ENCODE assay signal across 19 mouse cellular contexts in genomic region chr9:114113911-114114623, GRCm38 (mm10). TPM values are rescaled to one million over a fixed set of nuclear protein-coding genes. Genes with fewer than 3 reads are reported as not detected.
DNase-seq lines count a peak whose midpoint lies in the region; ATAC-seq lines count a peak whose summit lies in the region.
"Had no signal": no experiment of that assay in that cellular context is flagged by ENCODE, and none has a peak within 500 bp of the region (broad histone marks: within the 10 kb centered on the region; RNA-seq: fewer than 3 reads in every experiment).

No protein-coding gene starts in this region.

- 83% methylated on average over 18 of the region's 18 CpGs for WGBS in limb, embryonic 11.5 days
- 84% methylated on average over 18 of the region's 18 CpGs for WGBS in limb, embryonic 10.5 days

- no peaks in the 10 kb centered on the region for H3K4me1 ChIP-seq in limb, embryonic 11.5 days (ENCODE audit: control insufficient read depth, insufficient read depth, low read length)
- H3K4me1 ChIP-seq in limb, embryonic 10.5 days = no peaks in the 10 kb centered on the region
- H3K4me1 ChIP-seq: heart, embryonic 10.5 days; hindbrain, embryonic 12.5 days; neural tube, embryonic 13.5 days had no signal

- H3K36me3 ChIP-seq in limb, embryonic 11.5 days (ENCODE audit: control insufficient read depth, insufficient read depth, low read length) = no peaks in the 10 kb centered on the region
- H3K36me3 ChIP-seq in limb, embryonic 10.5 days = no peaks in the 10 kb centered on the region
- H3K36me3 ChIP-seq: embryonic facial prominence, embryonic 13.5 days; heart, embryonic 10.5 days; hindbrain, embryonic 12.5 days; neural tube, embryonic 13.5 days had no signal

- H3K9me3 ChIP-seq in limb, embryonic 11.5 days (ENCODE audit: control insufficient read depth, low read length) = no peaks in the 10 kb centered on the region
- H3K9me3 ChIP-seq in limb, embryonic 10.5 days (replicated peaks) = no peaks in the 10 kb centered on the region
- H3K9me3 ChIP-seq: embryonic facial prominence, embryonic 13.5 days; heart, embryonic 10.5 days; hindbrain, embryonic 12.5 days; neural tube, embryonic 13.5 days had no signal

- DNase-seq in adrenal gland, postnatal 36 days = peak; percentile 6 to 8
- no peak for DNase-seq in adrenal gland, postnatal 25 days
- peak; percentile 14 for DNase-seq in limb, embryonic 11.5 days (ENCODE audit: low spot score)
- DNase-seq in limb, embryonic 10.5 days (ENCODE audit: low spot score) = no peak
- DNase-seq in 416B (ENCODE audit: low read depth) = peak; percentile 82
- DNase-seq in left cerebral cortex, adult 8-10 months (ENCODE audit: low spot score in 2 of 2) = no peak
- DNase-seq in layer of hippocampus, postnatal 10 days (ENCODE audit: low spot score in 2 of 2) = no peak
- DNase-seq: cerebellum, adult 9-11 months; gastrocnemius, postnatal 14 days; thymus, adult 2 months had no signal

- no peak overlapping the region for H3K4me2 ChIP-seq in limb, embryonic 11.5 days (ENCODE audit: low read depth, severe bottlenecking)
- H3K4me2 ChIP-seq: embryonic facial prominence, embryonic 13.5 days; hindbrain, embryonic 12.5 days; midbrain, embryonic 11.5 days; neural tube, embryonic 13.5 days had no signal

- no peak overlapping the region for H3K4me3 ChIP-seq in limb, embryonic 11.5 days (ENCODE audit: low read depth, low read length)
- no peak overlapping the region for H3K4me3 ChIP-seq in limb, embryonic 10.5 days
- H3K4me3 ChIP-seq: embryonic facial prominence, embryonic 13.5 days; heart, embryonic 10.5 days; hindbrain, embryonic 12.5 days; neural tube, embryonic 13.5 days had no signal

- no peak overlapping the region for H3K9ac ChIP-seq in limb, embryonic 11.5 days (ENCODE audit: low read length)
- H3K9ac ChIP-seq: embryonic facial prominence, embryonic 13.5 days; hindbrain, embryonic 12.5 days; neural tube, embryonic 13.5 days had no signal

- no peak for ATAC-seq in limb, embryonic 11.5 days (ENCODE audit: insufficient number of reproducible peaks, low FRiP score, low TSS enrichment, low read depth)
- ATAC-seq in granulocyte monocyte progenitor cell, adult 5-6 weeks (replicated peaks; ENCODE audit: poor library complexity, severe bottlenecking) = peak; percentile 33; the same call in 1 of the 2 replicates
- ATAC-seq: forebrain, embryonic 14.5 days; inflammation-experienced regulatory T-cells, adult 6 months had no signal

- no peaks in the 10 kb centered on the region for H3K27me3 ChIP-seq in limb, embryonic 11.5 days (ENCODE audit: control insufficient read depth, insufficient read depth, low read length)
- H3K27me3 ChIP-seq in limb, embryonic 10.5 days (ENCODE audit: low read depth, poor library complexity, severe bottlenecking) = no peaks in the 10 kb centered on the region
- H3K27me3 ChIP-seq: embryonic facial prominence, embryonic 13.5 days; hindbrain, embryonic 12.5 days; neural tube, embryonic 13.5 days had no signal

- H3K27ac ChIP-seq in limb, embryonic 11.5 days (replicated peaks; ENCODE audit: low read depth, low read length) = no peak overlapping the region
- no peak overlapping the region for H3K27ac ChIP-seq in limb, embryonic 10.5 days
- H3K27ac ChIP-seq: embryonic facial prominence, embryonic 13.5 days; heart, embryonic 10.5 days; hindbrain, embryonic 12.5 days; neural tube, embryonic 13.5 days had no signal

RNA-seq across cellular contexts. Expression of gene Susd5, which starts 57.1 kb away (rescaled TPM):
- under 1 TPM; 0.20 to 0.26 TPM for total RNA-seq in adrenal gland, postnatal 36 days (2021)
- 0.12 TPM in 1 of 2 replicates, not detected in the other for total RNA-seq in adrenal gland, postnatal 25 days (2021)
- 0.64 and 1.7 TPM in 2 replicates for polyA plus RNA-seq in limb, embryonic 11.5 days (2014; fragmentation: Nextera tagmentation; extraction: Ambion mirVana)
- 0.13 and 0.66 TPM in 2 replicates for polyA plus RNA-seq in limb, embryonic 10.5 days (2016; fragmentation: Nextera tagmentation; extraction: Ambion mirVana)
- total RNA-seq in granulocyte monocyte progenitor cell, adult 5-6 weeks (2014; fragmentation: Nextera tagmentation) = not detected in 2 replicates
- total RNA-seq in granulocyte monocyte progenitor cell, adult 5-6 weeks (2017) = not detected in 2 replicates
- total RNA-seq in left cerebral cortex, adult 8-10 months (2022) = 1 to 10 TPM; 7.9 to 9.8 (median 8.4) TPM
- total RNA-seq in layer of hippocampus, postnatal 10 days (2021) = 1 to 10 TPM; 1.6 to 2.3 TPM
- total RNA-seq: liver, adult 2 months had no signal
- polyA plus RNA-seq: inflammation-experienced regulatory T-cells, adult 6 months; liver, adult 2 months had no signal

Comparison
In these comparisons a context has a peak if more than half of its experiments do, and no peak if none do; other contexts are left out.
1. DNase-seq: peak in adrenal gland, postnatal 36 days (2 of 2), limb, embryonic 11.5 days (single experiment) and 416B (single experiment); none in adrenal gland, postnatal 25 days (single experiment), limb, embryonic 10.5 days (single experiment), left cerebral cortex, adult 8-10 months (0 of 2) and layer of hippocampus, postnatal 10 days (0 of 2).